Mouse (Mus musculus) layer of hippocampus, adult 18-20 months (tissue): ENCODE data around the gene Psap. TPM values are rescaled to one million over a fixed set of nuclear protein-coding genes. Genes with fewer than 3 reads are reported as not detected.

Experiments used
- DNase-seq, 2 experiments: peaks; one replicate each; pipeline ENCODE4 v3.0.0; 2022; ENCODE audit warnings: low spot score in 2 of 2
- total RNA-seq, 2 experiments: library from RNA; stranded (reverse); gene quantifications; 2 replicates each; pipeline ENCODE4 v1.2.3; 2021

The Psap gene
- total RNA-seq, 2 experiments from 2014 or later: 1,436 to 1,491 TPM

GRCm38 (mm10) chr10:60287161-60287560 lies 9.7 kb downstream of the Psap start:
- no peak for DNase-seq

DNA sequence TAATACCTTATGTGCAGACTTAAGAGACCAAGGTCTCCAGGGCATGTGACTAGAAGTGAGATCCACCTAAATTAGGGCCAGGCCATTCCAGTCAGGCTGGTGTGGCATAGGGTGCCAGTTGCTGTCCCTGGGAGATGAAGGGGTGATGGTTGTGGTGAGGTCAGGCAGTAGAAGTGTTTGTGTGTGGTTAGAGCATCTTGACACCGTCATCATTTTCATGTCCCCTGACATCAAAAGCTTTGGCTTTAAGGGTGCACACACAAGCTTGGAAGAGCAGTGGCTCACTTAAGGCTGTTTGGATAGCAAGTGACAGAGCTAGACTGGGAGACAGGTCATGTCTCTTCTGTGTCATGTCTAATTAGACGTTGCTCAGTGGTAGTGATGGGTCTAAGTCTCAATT lies 10.3 kb downstream of the Psap start:
- no peak for DNase-seq

DNA sequence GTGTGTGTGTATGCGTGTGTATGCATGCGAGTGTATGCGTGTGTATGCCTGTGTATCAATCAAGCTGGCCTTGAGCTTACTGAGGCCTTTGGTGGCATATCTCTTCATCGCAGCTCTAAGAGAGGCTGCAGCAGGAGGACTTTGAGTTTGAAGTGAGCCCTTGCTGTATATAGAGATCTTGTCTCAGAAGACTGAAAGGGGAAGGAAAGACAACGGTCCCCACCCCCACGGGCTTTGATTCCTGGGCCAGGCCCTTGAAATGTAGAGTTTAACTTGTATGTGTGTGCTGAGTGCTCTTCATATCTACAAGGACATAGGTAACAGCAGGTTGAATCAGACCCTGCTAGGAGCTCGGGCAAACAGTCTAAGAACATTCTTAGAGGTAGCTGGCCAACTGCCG lies 11.8 kb downstream of the Psap start:
- DNase-seq: no peak

DNA sequence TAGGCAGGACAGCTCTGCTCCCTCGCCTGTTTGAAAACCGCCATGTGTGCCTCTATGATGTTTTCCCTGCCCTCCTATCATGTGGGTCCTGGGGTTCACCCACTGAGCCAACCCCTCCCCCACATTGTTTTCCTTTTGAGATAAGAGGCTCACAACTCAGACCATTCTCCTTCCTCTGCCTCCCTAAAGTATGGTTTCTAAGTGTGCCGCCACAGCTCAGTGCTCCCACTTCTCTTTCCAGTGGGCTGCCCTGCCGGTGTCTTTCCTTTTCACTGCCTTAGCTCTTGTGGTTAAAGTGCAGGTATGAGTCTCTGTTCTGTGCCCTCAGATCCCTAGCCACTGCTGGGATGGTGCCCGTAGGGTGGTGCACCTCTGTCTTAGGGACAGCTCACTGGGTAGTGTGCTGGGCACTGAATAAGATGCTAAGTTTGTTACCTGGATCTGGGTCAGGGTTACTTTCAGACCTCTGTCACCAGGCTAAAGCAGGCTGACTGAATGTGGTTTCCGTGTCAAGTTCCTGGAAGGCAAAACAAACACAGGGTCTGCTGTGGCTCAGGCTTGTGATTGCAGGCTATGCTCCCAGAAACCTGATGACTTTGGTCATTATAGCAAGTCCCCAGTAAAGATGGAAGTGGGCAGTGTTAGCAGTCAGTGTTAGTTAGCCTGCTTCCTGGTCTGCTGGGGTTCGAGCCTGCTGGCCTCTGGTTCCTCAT lies 12.8 kb downstream of the Psap start:
- DNase-seq: no peak

GRCm38 (mm10) chr10:60290739-60291110 lies 13.3 kb downstream of the Psap start:
- no peak for DNase-seq

DNA sequence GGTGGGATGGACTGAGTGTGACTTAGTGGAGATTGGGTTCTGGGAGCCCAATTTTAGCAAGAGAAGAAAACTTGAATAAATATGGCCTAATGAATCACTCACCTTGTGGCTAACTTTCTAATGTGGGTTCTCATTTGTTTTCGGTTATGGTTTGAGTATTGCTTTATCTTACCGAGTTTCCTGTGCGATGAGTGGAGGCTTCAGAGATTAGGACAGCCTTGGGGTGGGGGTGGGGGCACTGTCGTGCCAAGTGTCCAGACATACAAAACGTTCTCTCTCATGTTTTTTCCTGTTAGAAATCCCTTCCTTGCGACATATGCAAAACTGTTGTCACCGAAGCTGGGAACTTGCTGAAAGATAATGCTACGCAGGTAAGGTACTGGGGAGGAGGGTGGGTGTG lies 14.8 kb downstream of the Psap start:
- no peak for DNase-seq

- no peak for DNase-seq
These were observed 17.2 kb downstream of the Psap start for GRCm38 (mm10) chr10:60294621-60295020.

DNA sequence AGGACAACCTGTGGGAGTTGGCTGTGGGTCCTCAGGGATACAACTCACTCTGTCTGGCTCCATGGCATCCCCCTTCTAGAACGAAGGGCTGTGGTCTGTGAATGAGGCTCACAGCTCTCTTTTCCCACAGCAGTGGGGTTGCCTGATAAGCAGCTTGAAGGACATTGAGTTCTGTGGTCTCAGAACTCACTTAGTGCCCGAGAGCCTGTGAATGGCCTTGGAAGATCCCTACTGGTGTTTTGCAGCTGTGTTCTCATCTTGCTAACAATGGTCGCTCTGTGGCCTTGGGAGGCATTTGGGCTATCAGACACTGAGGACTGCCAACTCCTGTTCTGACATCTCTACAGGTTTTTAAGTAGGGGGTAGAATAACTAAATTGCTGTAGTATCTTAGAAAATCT lies 17.9 kb downstream of the Psap start:
- no peak for DNase-seq

GRCm38 (mm10) chr10:60296027-60296426 lies 18.6 kb downstream of the Psap start:
- DNase-seq: no peak

DNA sequence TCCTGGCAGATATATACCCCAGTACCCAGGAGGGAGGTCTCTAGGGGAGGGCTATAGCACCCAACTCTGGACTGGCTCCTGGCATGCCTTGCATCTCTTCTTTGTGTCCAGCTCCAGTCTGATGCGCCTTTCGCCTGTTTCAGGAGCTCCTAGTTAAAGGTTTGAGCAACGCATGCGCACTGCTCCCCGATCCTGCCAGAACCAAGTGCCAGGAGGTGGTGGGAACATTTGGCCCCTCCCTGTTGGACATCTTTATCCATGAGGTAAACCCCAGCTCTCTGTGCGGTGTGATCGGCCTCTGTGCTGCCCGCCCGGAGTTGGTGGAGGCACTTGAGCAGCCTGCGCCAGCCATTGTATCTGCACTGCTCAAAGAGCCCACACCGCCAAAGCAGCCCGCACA lies 22.2 kb downstream of the Psap start:
- DNase-seq: no peak

- DNase-seq: no peak
These were observed 26.0 kb downstream of the Psap start for GRCm38 (mm10) chr10:60303419-60303818.

DNA sequence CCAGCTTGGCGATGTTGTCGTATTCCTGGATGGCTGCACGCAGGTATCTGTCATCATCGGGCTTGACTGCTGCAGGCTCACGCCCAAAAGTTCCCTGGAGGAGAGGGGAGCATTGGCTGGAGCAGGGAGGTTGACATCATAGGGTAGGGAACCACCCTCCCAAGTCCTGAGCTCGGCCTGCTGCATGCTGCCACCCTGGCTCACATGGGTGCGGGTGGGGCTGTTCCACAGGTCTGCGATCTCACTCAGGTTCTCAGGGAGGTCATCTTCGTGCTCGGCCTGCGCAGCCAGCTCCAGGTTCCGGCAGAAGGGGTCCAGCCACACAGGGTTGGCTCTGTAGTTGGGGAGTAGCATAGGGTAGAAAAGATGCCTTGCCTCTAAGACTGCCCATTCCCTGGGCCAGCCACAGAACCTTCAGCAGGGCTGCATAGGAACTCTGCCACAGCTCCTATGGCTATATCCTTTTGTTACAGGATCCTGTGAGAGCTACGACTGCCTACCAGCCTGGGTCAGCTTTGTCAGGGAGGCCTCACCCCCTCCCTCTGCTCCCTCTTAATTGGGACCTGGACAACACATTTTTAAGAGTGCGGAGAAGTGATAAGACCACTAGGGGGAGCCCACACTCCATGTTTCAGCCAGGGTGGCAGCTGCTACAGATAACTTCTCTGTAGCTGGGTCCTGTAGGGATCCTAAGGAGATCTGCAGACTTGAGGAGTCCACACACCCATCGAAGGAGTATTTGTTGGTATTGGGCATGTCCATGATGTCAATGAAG lies 27.6 kb downstream of the Psap start:
- peak in 1 of 2 experiments; percentile 87 for DNase-seq

DNA sequence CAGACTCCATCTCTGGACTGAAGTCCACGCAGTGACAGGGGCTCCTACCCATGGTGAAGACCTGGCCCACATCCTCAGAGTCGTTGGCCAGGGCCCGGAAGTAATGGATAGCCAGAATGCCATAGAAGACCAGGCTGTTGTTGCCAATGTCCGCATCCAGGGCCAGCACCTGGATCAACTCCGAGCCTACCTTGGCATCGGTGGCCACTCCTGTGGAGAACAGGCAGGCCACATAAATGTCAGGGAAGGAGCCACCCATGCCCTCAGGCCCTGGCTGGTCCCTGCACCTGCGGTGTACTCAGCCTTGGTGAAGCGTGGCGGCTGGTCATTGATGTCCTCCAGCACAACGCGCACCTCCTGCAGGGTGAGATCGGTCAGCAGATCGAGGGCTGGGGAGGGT lies 33.2 kb downstream of the Psap start:
- DNase-seq: no peak

DNA sequence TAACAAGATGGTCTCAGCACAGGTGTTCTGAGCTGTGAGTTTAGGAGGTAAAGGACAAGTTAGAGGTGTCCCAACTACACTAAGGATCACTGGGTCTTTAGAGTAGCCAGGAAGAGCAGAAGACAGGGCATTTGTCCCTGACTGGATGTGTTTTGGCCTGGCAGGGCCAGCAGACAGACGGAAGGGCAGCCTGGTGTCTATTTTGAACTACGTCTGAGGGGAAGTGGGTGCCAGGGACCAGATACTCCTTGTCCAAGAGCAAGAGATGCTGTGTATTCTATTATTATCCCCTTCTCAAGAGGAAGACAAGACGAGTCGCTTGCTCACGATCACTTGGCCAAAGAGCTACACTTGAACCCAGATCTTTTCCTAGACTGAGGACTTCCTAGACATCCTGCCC lies 36.2 kb downstream of the Psap start:
- DNase-seq: no peak

GRCm38 (mm10) chr10:60316166-60316565 lies 38.7 kb downstream of the Psap start:
- DNase-seq: no peak

- no peak for DNase-seq
These were observed 51.7 kb downstream of the Psap start for GRCm38 (mm10) chr10:60328963-60329650.

DNA sequence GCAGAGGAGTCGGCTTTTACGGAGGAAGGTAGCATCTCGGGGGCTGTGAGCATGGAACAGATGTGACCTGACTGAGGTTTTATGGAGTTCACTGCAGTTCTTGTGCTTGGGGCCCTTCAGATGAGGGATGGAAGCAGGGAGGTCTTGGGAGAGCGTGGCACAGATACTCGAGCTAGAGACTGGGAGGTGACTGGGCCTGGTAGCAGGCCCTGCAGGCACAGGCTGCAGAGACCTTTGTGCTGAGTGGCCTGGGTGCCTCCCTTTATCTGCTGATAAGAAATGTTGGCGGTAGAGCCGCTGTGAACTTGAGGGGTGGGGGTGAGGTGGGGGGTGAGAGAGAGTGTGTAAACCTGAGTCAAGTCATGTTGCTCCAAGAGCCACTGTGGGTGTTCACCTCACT lies 57.2 kb downstream of the Psap start:
- no peak for DNase-seq

GRCm38 (mm10) chr10:60335021-60335420 lies 57.6 kb downstream of the Psap start:
- DNase-seq: no peak

DNA sequence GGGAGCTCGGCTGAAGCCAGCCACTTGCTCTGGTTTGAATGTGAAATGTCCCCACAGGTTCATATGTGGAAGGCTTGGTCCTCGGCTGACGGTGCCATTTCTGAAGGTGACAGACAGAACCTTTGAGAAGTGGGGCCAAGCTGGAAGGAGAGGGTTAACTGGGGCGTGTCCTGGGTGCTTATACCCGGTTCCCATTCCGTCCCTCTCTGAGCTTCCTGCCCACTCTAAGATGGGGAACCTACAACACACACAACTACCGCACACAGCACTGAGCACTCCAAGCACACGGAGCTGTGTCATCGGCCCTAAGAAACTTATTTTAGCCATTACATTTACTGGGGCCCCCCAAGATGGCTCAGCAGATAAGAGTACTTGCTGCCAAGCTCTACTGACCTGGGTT lies 64.1 kb downstream of the Psap start:
- no peak for DNase-seq

DNA sequence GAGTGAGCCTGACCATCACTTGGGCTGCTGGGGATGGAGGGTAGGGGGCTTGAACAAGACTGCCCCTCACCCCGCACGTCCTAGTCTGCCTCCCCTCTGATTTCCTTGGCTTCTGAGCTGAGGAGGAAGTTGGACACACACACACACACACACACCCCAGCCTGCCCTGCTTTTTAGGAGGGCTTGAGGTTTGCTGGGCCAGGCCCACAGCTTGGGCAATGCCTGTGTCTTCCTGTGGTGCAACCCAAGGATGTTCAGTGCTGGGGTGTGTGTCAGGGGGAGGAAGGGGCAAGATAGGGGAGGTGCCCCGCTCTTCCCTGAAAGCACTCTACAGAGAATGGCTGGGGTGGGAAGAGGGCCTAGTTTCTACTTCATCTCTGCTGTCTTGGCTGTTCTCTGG lies 66.7 kb downstream of the Psap start:
- DNase-seq: no peak

DNA sequence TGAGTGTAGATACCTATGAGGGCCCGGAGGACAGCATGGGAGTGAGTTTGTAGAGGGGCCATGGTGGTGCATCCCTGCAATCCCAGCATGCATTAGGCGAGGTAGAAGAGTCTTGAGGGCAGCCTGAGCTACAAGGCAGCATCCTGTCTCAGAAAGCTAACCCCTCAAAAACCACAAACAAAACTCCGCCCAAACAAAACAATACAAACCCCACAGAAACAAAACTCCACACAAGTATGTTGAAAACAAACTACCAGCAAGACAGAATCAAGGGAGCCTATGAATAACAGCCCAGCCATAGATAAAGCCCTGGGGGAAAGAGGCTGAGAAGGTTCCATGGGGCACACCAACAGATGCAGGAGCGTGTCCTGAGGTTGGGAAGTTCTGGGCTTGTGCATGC lies 68.6 kb downstream of the Psap start:
- DNase-seq: no peak

GRCm38 (mm10) chr10:60346701-60347405 lies 69.4 kb downstream of the Psap start, which contains the start of gene Vsir:
Gene Vsir, plus strand, starts transcription at chr10:60346851.
- DNase-seq: peak; percentile 23 to 43
